Mouse (Mus musculus): ENCODE data around the gene Ifne.
A peak's percentile ranks its signal among the peaks of the same experiment; 100 is the strongest.

Ifne gene

GRCm38 (mm10) chr4:88880101-88880500 is at the start of gene Ifne:
Ifne (minus strand) TSS chr4:88880201.
- no peak for DNase-seq (ENCODE audit: low read depth, low spot score)

DNA sequence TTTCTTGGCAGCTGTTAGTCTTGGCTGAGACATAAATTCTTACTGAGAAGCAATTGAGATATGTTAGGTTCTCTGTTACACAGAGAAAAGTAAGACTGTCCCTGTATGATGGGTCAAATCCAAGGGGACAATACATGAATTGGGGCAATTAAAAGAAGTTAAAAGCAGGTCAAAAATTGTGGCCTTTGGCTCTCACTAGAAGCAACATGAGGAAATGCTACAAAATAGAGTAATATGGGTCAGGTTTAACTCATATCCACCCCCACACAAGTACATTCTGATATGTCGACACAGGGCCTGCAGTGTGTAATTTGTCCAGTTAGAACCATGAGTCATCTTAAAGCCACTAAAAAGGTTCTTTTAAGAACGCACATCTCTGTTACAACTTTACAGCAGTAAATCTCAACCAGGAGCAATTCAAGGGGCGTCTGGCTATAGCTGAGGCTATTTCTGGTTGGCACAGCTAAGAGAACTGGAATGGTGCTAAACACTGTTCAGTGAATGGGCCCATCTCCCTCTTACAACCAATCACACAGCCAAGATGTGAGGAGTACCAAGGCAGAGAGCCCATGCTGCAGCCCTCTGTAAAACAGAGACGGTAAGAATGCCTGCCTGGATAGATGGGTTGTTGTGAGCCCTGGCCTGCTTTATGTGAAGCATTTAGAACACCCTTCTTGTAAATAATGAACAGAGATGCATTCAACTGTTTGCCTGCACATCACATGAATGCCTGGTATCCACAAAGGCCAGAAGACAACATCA is 48.5 kb upstream of the Ifne start:
- no peak for DNase-seq (ENCODE audit: low read depth, low spot score)

- DNase-seq (ENCODE audit: low read depth, low spot score): no peak
These were observed 47.8 kb upstream of the Ifne start for GRCm38 (mm10) chr4:88927850-88928249.

DNA sequence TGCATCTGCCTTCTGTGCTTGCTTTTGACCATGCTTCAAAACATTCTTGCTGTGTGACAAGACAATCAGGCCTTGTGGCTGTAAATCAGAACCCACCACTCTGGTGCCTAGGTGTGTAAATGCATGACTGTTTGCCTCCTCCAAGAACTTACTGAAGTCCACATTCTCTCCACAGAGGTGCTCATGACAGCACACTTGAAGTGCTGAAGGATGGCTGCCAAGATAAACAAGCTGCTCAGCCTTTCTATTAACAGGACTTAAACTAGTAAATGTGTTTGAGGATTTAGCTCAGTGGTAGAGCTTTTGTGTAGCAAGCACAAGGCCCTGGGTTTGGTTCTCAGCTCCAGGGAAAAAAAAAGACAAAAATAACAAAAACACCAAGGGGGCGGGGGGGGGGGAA is 46.6 kb upstream of the Ifne start:
- no peak for DNase-seq (ENCODE audit: low read depth, low spot score)

- no peak for DNase-seq (ENCODE audit: low read depth, low spot score)
These were observed 46.1 kb upstream of the Ifne start for GRCm38 (mm10) chr4:88926082-88926481.

- no peak for DNase-seq (ENCODE audit: low read depth, low spot score)
These were observed 45.5 kb upstream of the Ifne start for GRCm38 (mm10) chr4:88925456-88925855.

DNA sequence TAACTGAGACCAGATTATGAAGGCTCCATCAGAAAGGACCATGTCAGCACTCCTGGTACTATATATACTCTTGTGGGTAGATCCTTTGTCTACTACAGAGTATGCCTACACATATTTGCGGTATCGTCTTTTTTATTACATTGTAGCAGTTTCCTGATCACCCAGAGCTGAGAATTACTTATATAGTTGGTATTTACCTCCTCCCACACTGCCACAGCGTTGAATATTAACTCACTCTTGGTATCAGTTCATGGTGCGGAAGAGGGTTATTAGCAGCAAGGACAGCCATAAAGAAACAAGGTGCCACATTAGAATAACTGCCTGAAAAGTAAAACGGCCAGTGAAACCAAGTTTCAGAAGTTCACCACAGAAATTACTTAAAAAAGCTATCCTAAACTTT is 41.3 kb upstream of the Ifne start:
- DNase-seq (ENCODE audit: low read depth, low spot score): no peak

GRCm38 (mm10) chr4:88917770-88918460 is 37.9 kb upstream of the Ifne start:
- DNase-seq (ENCODE audit: low read depth, low spot score): no peak

- no peak for DNase-seq (ENCODE audit: low read depth, low spot score)
These were observed 36.3 kb upstream of the Ifne start for GRCm38 (mm10) chr4:88916306-88916705.

- DNase-seq (ENCODE audit: low read depth, low spot score): no peak
These were observed 34.0 kb upstream of the Ifne start for GRCm38 (mm10) chr4:88913984-88914383.

DNA sequence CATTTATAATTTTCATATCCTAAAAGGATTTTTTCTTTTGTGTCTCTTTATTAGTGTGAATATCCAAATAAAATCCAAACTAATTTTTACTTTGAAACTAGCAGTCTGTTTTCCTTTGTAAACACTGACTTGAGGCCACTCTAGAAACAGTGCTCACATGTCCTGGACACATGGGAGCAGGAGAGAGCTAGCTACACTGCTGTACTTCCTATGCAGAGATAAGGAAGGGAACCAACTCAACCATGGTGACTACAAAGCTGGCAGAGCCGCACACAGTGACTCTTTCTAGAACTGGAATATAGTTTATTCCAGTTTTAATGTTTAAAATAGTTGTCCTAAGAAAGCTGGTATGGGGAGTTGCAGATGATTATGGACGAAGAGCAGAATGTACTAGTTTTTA is 32.9 kb upstream of the Ifne start:
- DNase-seq (ENCODE audit: low read depth, low spot score): no peak

- no peak for DNase-seq (ENCODE audit: low read depth, low spot score)
These were observed 32.2 kb upstream of the Ifne start for GRCm38 (mm10) chr4:88912187-88912586.

- no peak for DNase-seq (ENCODE audit: low read depth, low spot score)
These were observed 29.9 kb upstream of the Ifne start for GRCm38 (mm10) chr4:88909600-88910534.

GRCm38 (mm10) chr4:88893201-88893754 is 13.3 kb upstream of the Ifne start:
- no peak for DNase-seq (ENCODE audit: low read depth, low spot score)

- no peak for DNase-seq (ENCODE audit: low read depth, low spot score)
These were observed 8.2 kb upstream of the Ifne start for GRCm38 (mm10) chr4:88888236-88888635.

DNA sequence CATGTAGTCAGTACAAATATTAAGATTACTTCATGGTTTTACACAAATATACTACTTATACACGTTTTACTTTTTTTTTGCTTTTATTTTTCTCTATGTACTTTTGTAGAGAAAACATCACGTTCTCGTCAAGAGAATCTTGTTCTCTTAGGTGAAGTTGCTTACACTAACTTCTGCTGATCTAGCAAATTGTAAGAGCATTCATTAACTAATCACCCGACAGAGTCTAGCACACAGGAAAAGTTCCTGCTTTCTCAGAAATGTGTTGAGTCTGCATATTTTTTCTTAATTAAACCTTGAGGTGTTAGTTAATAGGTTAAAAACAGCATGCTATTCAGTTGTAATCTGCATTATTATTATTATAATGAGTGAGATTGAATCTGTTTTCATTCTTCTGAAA is 1.2 kb downstream of the Ifne start:
- DNase-seq (ENCODE audit: low read depth, low spot score): no peak

DNA sequence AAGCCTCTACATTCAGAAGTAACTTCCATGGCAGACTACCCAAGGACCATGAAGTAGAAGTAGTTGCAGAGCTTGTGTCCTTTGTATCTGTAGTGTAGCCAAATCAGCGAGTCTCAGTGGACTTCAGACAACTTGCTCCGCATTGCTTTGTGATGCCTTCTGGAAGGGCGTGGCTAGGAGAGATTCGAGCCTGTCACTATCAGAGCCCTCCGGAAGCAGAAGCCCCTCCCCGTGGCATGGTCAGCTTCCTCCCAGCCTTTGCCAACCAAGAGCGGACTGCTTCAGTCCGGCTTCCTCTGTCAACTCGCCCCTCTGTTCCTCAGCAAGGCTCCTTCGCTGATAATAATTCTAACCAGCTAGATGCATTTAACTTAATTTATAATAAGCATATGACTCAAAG is 1.8 kb downstream of the Ifne start:
- DNase-seq (ENCODE audit: low read depth, low spot score): no peak

- no peak for DNase-seq (ENCODE audit: low read depth, low spot score)
These were observed 3.5 kb downstream of the Ifne start for GRCm38 (mm10) chr4:88876520-88876919.

- no peak for DNase-seq (ENCODE audit: low read depth, low spot score)
These were observed 4.4 kb downstream of the Ifne start for GRCm38 (mm10) chr4:88875435-88876095.

- peak; percentile 52 for DNase-seq (ENCODE audit: low read depth, low spot score)
These were observed 7.3 kb downstream of the Ifne start for GRCm38 (mm10) chr4:88872691-88873090.
